Mouse (Mus musculus): ENCODE data around the gene Cpt1a.

Gene Cpt1a

GRCm38 (mm10) chr19:3322261-3322969 lies at the start of gene Cpt1a:
Gene Cpt1a (plus strand): TSS chr19:3322334.
- DNase-seq (ENCODE audit: low read depth, low spot score): peak; percentile 44

GRCm38 (mm10) chr19:3273331-3273730 lies 48.8 kb upstream of the Cpt1a start:
- DNase-seq (ENCODE audit: low read depth, low spot score): no peak

GRCm38 (mm10) chr19:3275744-3276365 lies 46.3 kb upstream of the Cpt1a start:
- DNase-seq (ENCODE audit: low read depth, low spot score): no peak

GRCm38 (mm10) chr19:3281886-3282285 lies 40.2 kb upstream of the Cpt1a start:
- DNase-seq (ENCODE audit: low read depth, low spot score): no peak

- peak; percentile 98 for DNase-seq (ENCODE audit: low read depth, low spot score)
Observed at GRCm38 (mm10) chr19:3282572-3283467, 39.3 kb upstream of the Cpt1a start, which contains the start of the genes Mrpl21 and Ighmbp2. Gene Mrpl21 (plus strand): TSS chr19:3282901. Gene Ighmbp2 (minus strand): TSS chr19:3283017.

GRCm38 (mm10) chr19:3289006-3289405 lies 33.1 kb upstream of the Cpt1a start:
- DNase-seq (ENCODE audit: low read depth, low spot score): peak; percentile 44

GRCm38 (mm10) chr19:3292028-3292427 lies 30.1 kb upstream of the Cpt1a start:
- peak; percentile 66 for DNase-seq (ENCODE audit: low read depth, low spot score)

- DNase-seq (ENCODE audit: low read depth, low spot score): no peak
Observed at GRCm38 (mm10) chr19:3292993-3293392, 29.1 kb upstream of the Cpt1a start.

- DNase-seq (ENCODE audit: low read depth, low spot score): no peak
Observed at GRCm38 (mm10) chr19:3295245-3295644, 26.9 kb upstream of the Cpt1a start.

GRCm38 (mm10) chr19:3297034-3297433 lies 25.1 kb upstream of the Cpt1a start:
- DNase-seq (ENCODE audit: low read depth, low spot score): no peak

- no peak for DNase-seq (ENCODE audit: low read depth, low spot score)
Observed at GRCm38 (mm10) chr19:3297775-3298174, 24.4 kb upstream of the Cpt1a start.

- no peak for DNase-seq (ENCODE audit: low read depth, low spot score)
Observed at GRCm38 (mm10) chr19:3304017-3304416, 18.1 kb upstream of the Cpt1a start.

- DNase-seq (ENCODE audit: low read depth, low spot score): no peak
Observed at GRCm38 (mm10) chr19:3307175-3307949, 14.8 kb upstream of the Cpt1a start.

GRCm38 (mm10) chr19:3319341-3319740 lies 2.8 kb upstream of the Cpt1a start:
- no peak for DNase-seq (ENCODE audit: low read depth, low spot score)

GRCm38 (mm10) chr19:3320086-3320485 lies 2.0 kb upstream of the Cpt1a start:
- DNase-seq (ENCODE audit: low read depth, low spot score): no peak

GRCm38 (mm10) chr19:3320801-3321200 lies 1.3 kb upstream of the Cpt1a start:
- DNase-seq (ENCODE audit: low read depth, low spot score): no peak

GRCm38 (mm10) chr19:3321617-3322016 lies 517 bp upstream of the Cpt1a start:
- DNase-seq (ENCODE audit: low read depth, low spot score): no peak

- DNase-seq (ENCODE audit: low read depth, low spot score): peak; percentile 63
Observed at GRCm38 (mm10) chr19:3323201-3323621, 1.1 kb downstream of the Cpt1a start.

GRCm38 (mm10) chr19:3323753-3324270 lies 1.7 kb downstream of the Cpt1a start:
- no peak for DNase-seq (ENCODE audit: low read depth, low spot score)

GRCm38 (mm10) chr19:3324271-3324811 lies 2.2 kb downstream of the Cpt1a start:
- DNase-seq (ENCODE audit: low read depth, low spot score): no peak

Data from brain, adult 2 months (tissue).